Mouse (Mus musculus): ENCODE data around the gene Nkiras1. TPM values are rescaled to one million over a fixed set of nuclear protein-coding genes. Genes with fewer than 3 reads are reported as not detected.

Nkiras1 gene
- total RNA-seq, 2 experiments from 2014 or later: 0.30 to 3.8 TPM

DNA sequence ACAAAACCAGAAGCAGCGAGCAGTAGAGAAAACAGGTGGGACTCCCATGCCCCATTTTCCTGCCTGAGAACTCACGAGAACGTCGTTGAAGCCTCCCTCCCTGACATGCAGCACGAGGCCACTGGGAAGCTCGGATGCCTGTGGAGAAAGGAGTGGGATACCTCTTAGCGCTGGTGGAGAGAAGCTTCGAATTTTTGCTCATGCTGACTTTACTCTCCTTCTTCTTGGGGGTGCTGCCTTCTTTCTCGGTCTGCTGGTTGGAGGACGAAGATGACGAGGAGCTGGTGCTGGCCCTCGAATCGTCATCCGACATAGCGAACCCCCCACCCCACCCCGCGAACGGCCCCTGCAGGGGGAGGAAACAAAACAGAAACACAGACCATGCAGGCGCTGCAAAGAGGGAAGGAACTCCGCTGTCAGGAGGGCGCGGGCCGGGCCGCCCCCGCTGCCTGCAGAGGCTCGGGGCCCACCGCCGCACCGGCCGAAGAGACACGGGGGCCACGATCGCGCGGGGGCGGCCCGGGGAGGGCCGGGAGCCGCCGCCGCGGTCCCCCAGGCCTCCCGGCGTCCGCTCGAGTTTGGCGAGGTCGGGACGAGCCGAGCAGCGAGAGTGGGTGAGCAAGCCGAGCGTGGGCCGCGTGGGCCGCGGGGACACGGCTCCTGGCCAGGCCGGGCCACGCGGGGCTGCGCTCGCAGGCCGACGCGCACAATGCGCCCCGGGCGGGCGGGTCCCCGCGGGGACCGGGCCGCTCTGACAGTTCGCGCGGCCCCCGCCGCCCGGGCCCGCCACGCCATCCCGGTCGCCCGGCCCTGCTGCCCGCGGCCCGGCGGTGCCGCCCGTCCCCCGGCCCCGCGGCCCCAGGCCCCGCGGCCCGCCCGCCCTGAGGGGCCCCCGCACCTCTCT, 60.1 kb downstream of the Nkiras1 start:
- ATAC-seq (replicated peaks; ENCODE audit: low FRiP score, poor library complexity, severe bottlenecking): no peak

DNA sequence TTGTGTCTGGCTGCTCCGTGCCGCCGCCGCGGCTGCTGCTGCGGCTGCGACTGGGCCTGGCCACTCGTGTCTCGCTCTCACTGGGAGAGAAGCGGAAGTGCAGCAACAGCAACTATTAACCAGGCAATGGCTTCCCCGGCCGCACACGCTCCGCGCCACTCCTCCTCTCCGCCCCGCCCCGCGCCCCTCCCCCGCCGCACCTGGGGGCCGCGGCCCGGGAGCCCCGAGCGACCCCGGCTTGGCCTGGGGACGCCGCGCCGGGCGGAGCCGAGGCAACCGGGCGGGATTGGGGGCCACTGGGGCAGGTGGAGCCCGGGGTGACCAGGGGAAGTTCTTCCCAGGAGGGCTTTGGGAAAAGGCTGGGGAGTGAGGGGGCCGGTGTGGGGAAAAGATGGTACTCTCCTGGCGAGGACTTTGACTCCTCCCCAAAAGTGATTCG, 60.8 kb downstream of the Nkiras1 start, which contains the start of gene Ube2e1:
Ube2e1 (minus strand) TSS at position 167 of the 439 bp plus-strand sequence.
- ATAC-seq (replicated peaks; ENCODE audit: low FRiP score, poor library complexity, severe bottlenecking): no peak

Other genes starting within 250 kb of the Nkiras1 start
- 4.6 TPM in 1 of 2 replicates, not detected in the other for gene Nr1d2, start 32.0 kb upstream of the Nkiras1 start, total RNA-seq (2015; ENCODE audit: low replicate concordance)
- 2.2 and 7.3 TPM in 2 replicates for gene Nr1d2, start 32.0 kb upstream of the Nkiras1 start, total RNA-seq (2017; ENCODE audit: low replicate concordance)
- gene Rpl15, start 255 bp downstream of the Nkiras1 start, total RNA-seq (2015; ENCODE audit: low replicate concordance): 659 and 700 TPM in 2 replicates
- 382 and 679 TPM in 2 replicates for gene Rpl15, start 255 bp downstream of the Nkiras1 start, total RNA-seq (2017; ENCODE audit: low replicate concordance)
- gene Ube2e1, start 60.7 kb downstream of the Nkiras1 start, total RNA-seq (2015; ENCODE audit: low replicate concordance): 14.8 and 21.8 TPM in 2 replicates
- 10.1 and 26.2 TPM in 2 replicates for gene Ube2e1, start 60.7 kb downstream of the Nkiras1 start, total RNA-seq (2017; ENCODE audit: low replicate concordance)

All from erythroid progenitor cell, adult 5-6 weeks (primary cell).